Mouse (Mus musculus): Measurements from ENCODE around the gene Olfr1044.

GRCm38 (mm10) chr2:86135828-86136227 is 41.8 kb downstream of the Olfr1044 start, which contains the start of gene Olfr1039:
- no peak for TF ChIP-seq CTCF (IDR thresholded peaks at IDR 0.05; ENCODE audit: control insufficient read depth, insufficient read depth, low read length)
- no peak for TF ChIP-seq POLR2A (IDR thresholded peaks at IDR 0.05; ENCODE audit: borderline replicate concordance, control insufficient read depth, low read depth, low read length)
